Mouse (Mus musculus) kidney, embryonic 14.5 days (tissue): ENCODE results near the gene Pno1. TPM values are rescaled to one million over a fixed set of nuclear protein-coding genes. Genes with fewer than 3 reads are reported as not detected.

Experiments used
- ATAC-seq: fragments of 200-750 bp; cut with Nextera tagmentation; 2 replicates; pipeline ENCODE4 v1.8.0; 2017; ENCODE audit warnings: moderate number of reproducible peaks, mild to moderate bottlenecking, moderate TSS enrichment, moderate library complexity; ENCODE audit not compliant: low FRiP score, low TSS enrichment
- H3K27ac ChIP-seq: fragments of 300-500 bp; sonication (generic); 2 replicates; pipeline ENCODE4 v1.5.1; 2014; ENCODE audit warnings: low read depth, mild to moderate bottlenecking, low read length, moderate library complexity, mixed read lengths
- H3K27me3 ChIP-seq: fragments of 300-500 bp; sonication (generic); 2 replicates; pipeline ENCODE4 v1.6.1; 2014; ENCODE audit warnings: mild to moderate bottlenecking, low read length; ENCODE audit not compliant: control insufficient read depth, insufficient read depth
- H3K36me3 ChIP-seq: fragments of 300-500 bp; sonication (generic); 2 replicates; pipeline ENCODE4 v1.6.1; 2014; ENCODE audit warnings: low read length, mixed read lengths; ENCODE audit not compliant: control insufficient read depth, insufficient read depth
- H3K4me1 ChIP-seq: fragments of 300-500 bp; sonication (generic); 2 replicates; pipeline ENCODE4 v1.6.1; 2014; ENCODE audit warnings: low read length, mixed read lengths; ENCODE audit not compliant: control insufficient read depth, insufficient read depth
- H3K4me2 ChIP-seq: fragments of 300-500 bp; sonication (generic); replicated peaks from 2 replicates; pipeline ENCODE4 v1.6.1; 2014; ENCODE audit warnings: low read depth, mild to moderate bottlenecking, low read length
- H3K4me3 ChIP-seq: fragments of 300-500 bp; sonication (generic); 2 replicates; pipeline ENCODE4 v1.5.1; 2014; ENCODE audit warnings: mild to moderate bottlenecking, low read length
- H3K9ac ChIP-seq: fragments of 300-500 bp; sonication (generic); 2 replicates; pipeline ENCODE4 v1.6.1; 2014; ENCODE audit warnings: low read depth, mild to moderate bottlenecking, low read length, moderate library complexity
- H3K9me3 ChIP-seq: fragments of 300-500 bp; sonication (generic); 2 replicates; pipeline ENCODE4 v1.6.1; 2016; ENCODE audit warnings: low read length; ENCODE audit not compliant: control insufficient read depth
- WGBS: fragments of 180-500 bp; shearing (Covaris S2); extraction: QIAGEN DNeasy Blood & Tissue Kit; methylation state at CpG from one replicate; pipeline ENCODE4 v1.1.7; 2014; 5-methylcytosine and 5-hydroxymethylcytosine counted together
- polyA plus RNA-seq: library from polyadenylated mRNA; unstranded; fragments of >200 nt; fragmentation: Nextera tagmentation; extraction: Ambion mirVana; gene quantifications from 2 replicates; pipeline ENCODE4 v1.2.1, GENCODE M21; 2014

Gene Pno1
- polyA plus RNA-seq, 1 experiment from 2014 or later: 93.0 TPM

DNA sequence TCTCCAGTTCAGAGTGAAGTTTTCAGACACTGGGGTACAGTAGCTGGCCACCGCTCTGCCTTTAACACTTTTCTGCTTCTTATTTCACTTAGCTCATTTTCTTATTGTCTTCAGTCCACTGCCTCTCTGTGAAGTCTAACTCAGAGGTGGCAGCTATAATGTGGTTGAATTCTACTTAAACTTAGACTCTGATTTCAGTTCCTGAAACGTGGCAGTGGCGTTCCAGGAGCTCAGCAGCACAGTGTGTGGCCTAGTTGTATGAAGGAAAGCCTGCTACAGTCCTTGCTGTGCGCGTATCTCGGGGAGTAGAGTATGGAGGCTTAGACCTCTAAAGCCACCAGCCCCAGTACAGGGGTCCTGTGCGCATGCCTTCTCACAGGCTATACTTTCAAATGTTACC, 44.7 kb downstream of the Pno1 start:
- no peak overlapping the region for H3K4me2 ChIP-seq
- no peak overlapping the region for H3K27ac ChIP-seq
- H3K9ac ChIP-seq: no peak overlapping the region
- no peak for ATAC-seq
- H3K27me3 ChIP-seq: no peaks in the 10 kb centered on the region
- no peaks in the 10 kb centered on the region for H3K36me3 ChIP-seq
- 90% methylated on average over 7 of the region's 7 CpGs for WGBS
- peaks cover 15% of the 10 kb centered on the region for H3K4me1 ChIP-seq
- H3K4me3 ChIP-seq: no peak overlapping the region
- no peaks in the 10 kb centered on the region for H3K9me3 ChIP-seq

DNA sequence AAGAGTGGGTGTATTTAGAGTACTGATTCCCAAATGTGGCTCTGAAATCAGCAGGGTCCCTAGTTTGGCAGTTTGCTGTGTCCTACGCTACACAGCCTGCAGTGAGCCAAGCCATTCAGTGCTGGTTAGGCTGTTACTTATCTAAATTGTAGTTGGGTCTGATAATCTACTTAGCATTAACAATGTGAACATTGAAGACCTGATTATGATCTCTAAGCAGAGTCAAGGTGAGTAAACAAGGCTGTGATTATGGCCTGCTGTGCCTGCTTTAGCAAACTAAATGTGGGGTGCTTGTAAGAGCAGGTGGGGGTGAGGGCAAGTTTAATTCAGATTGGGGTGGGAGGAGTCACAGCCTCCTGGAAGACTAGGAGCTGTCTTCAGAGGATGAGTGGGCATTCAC, 47.4 kb downstream of the Pno1 start:
- Histone ChIP-seq H3K4me2 (no peak overlapping the region), H3K9me3 (no peaks in the 10 kb centered on the region), H3K9ac (no peak overlapping the region), H3K27me3 (no peaks in the 10 kb centered on the region), H3K36me3 (no peaks in the 10 kb centered on the region), H3K4me1 (peaks cover 24% of the 10 kb centered on the region), H3K4me3 (no peak overlapping the region), H3K27ac (no peak overlapping the region)
- 86% methylated on average over 1 of the region's 1 CpGs for WGBS
- no peak for ATAC-seq

DNA sequence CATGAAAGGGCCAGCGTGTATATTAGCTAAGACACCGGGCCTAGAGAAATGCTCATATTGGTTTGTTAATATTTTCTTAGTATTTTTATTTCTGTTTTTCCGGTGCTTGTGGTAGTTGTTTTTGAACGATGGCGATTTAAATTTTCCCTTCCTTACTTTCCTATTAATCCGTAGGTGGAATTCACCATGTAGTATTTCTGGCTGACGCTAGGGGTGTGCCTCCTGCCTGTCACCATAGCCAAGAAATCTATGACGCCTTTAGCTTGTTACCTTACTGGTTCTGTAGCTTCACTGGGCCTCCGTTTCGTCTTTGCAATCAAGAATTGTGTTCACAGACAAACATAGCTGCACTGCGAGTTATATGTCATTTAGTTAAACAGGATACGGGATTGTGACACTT, 51.1 kb downstream of the Pno1 start:
- H3K4me1 ChIP-seq: peaks cover 19% of the 10 kb centered on the region; the same call in 1 of the 2 replicates
- H3K36me3 ChIP-seq: no peaks in the 10 kb centered on the region
- no peaks in the 10 kb centered on the region for H3K9me3 ChIP-seq
- H3K9ac ChIP-seq: peak overlapping the region; percentile 85
- H3K27me3 ChIP-seq: no peaks in the 10 kb centered on the region
- 1% methylated on average over 12 of the region's 12 CpGs for WGBS
- H3K27ac ChIP-seq: peak overlapping the region; percentile 94
- no peak for ATAC-seq
- H3K4me2 ChIP-seq: peak overlapping the region; percentile 70
- H3K4me3 ChIP-seq: peak overlapping the region; percentile 65

DNA sequence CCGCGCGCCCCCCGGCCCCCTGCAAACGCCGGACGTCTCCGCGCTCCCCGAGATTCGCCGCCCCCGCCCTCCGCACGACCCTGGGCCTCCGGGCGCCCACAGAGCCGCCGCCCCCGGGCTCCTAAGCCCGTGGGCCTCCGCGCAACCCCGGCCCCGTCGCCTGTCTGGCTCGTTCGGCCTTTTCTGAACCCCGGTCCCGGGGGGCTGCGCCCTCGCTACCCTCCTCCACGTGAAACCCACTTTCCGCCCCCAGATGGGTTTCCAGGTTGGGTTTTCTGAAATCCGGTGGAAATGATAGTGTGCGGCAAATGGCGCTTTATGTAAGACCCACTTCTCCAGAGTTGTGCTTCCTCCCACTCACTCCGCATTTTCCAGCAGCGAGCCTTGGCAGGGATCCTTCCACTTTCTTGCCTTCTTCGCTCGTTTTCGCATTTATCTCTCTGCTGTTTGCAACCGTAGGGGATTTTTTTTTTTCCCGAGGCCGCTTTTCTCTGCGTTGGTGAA, 51.6 kb downstream of the Pno1 start:
- H3K9ac ChIP-seq: peak overlapping the region; percentile 85
- no peaks in the 10 kb centered on the region for H3K9me3 ChIP-seq
- under 1% methylated on average over 20 of the region's 46 CpGs for WGBS
- peak overlapping the region; percentile 94 for H3K27ac ChIP-seq
- H3K36me3 ChIP-seq: no peaks in the 10 kb centered on the region
- peak overlapping the region; percentile 70 for H3K4me2 ChIP-seq
- H3K27me3 ChIP-seq: no peaks in the 10 kb centered on the region
- H3K4me1 ChIP-seq: peaks cover 19% of the 10 kb centered on the region; the same call in 1 of the 2 replicates
- peak overlapping the region; percentile 65 for H3K4me3 ChIP-seq
- peak; percentile 53; the same call in 1 of the 2 replicates for ATAC-seq

DNA sequence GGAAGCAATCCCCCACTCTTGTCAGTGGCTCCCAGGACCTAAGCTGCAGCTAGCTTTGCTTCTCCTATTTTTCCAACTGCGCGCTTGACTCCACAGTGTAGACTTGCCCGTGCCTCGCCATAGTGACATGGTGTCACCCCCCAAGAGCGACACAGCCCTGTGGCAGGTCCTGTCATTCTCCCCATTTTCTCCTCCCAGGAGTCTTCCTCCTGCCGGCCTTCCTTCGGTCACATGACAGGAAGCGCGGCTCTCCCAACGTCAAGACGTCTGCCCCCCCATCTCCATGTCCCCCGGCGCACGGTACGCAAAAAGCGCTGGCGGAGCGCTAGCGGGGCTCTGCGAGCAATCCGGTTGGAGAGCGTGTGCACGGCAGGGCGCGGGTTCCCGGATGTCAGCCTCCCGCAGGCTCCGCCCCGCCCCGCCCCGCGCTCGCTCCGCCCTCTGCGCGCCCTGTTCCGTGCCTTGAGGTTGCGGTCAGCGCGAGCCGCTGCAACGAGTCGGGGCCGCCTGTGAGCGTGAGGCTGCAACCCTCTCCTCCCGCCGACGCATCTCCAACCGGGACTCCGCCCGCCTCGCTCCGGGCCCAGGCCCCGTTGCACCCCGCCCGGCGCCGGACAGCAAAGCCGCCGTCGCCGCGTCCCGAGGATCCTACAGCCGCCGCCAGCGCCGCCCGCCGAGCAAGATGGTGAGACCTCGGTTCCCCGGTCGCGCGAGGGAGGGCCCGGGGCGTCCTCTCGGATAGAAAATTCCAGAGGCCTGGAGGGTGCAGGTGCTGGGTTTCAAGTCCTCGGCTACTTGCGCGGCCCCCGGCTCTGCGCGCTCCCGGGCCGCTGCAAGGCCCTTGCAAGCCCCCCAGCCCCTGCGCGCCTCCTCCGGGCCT, 52.3 kb downstream of the Pno1 start, which contains the start of gene Ppp3r1:
Gene Ppp3r1 (plus strand): TSS at position 406 of the 880 bp plus-strand sequence.
- WGBS: under 1% methylated on average over 75 of the region's 89 CpGs

More for the DNA sequence above, 52.3 kb downstream of the Pno1 start, which contains the start of gene Ppp3r1:
- H3K36me3 ChIP-seq: no peaks in the 10 kb centered on the region
- no peaks in the 10 kb centered on the region for H3K27me3 ChIP-seq
- H3K27ac ChIP-seq: peak within 1 kb of the TSS; percentile 94
- H3K4me3 ChIP-seq: peak within 1 kb of the TSS; percentile 65
- ATAC-seq: peak; percentile 99
- peak within 1 kb of the TSS; percentile 85 for H3K9ac ChIP-seq
- H3K9me3 ChIP-seq: no peaks in the 10 kb centered on the region
- H3K4me1 ChIP-seq: peaks cover 15% of the 10 kb centered on the region; the same call in 1 of the 2 replicates
- H3K4me2 ChIP-seq: peak within 1 kb of the TSS; percentile 70

Other genes starting within 250 kb of the Pno1 start
- 31.0 and 33.2 TPM in 2 replicates for gene Cnrip1, start 160.0 kb downstream of the Pno1 start, polyA plus RNA-seq
- gene Plek, start 159.2 kb downstream of the Pno1 start, polyA plus RNA-seq: 1.3 and 2.0 TPM in 2 replicates
- 61.8 and 89.3 TPM in 2 replicates for gene Ppp3r1, start 52.3 kb downstream of the Pno1 start, polyA plus RNA-seq
- 28.8 and 31.2 TPM in 2 replicates for gene Wdr92, start 29.5 kb downstream of the Pno1 start, polyA plus RNA-seq
- gene C1d, start 46.0 kb upstream of the Pno1 start, polyA plus RNA-seq: 102 and 146 TPM in 2 replicates